Mouse (Mus musculus): ENCODE data around the gene Efcab9. TPM values are rescaled to one million over a fixed set of nuclear protein-coding genes. Genes with fewer than 3 reads are reported as not detected.

Efcab9 gene
- total RNA-seq, 2 experiments from 2014 or later: 1.6 TPM; not detected in 1

Other genes with a start within 250 kb of the Efcab9 start
- 100 to 1,000 TPM; 855 to 863 TPM for gene Hba-a1, start 248.6 kb downstream of the Efcab9 start, total RNA-seq (2021)
- 1 to 10 TPM; 1.4 to 2.2 TPM for gene Hbq1b, start 245.1 kb downstream of the Efcab9 start, total RNA-seq (2021)
- 100 to 1,000 TPM; 768 to 806 TPM for gene Hba-a2, start 235.6 kb downstream of the Efcab9 start, total RNA-seq (2021)
- gene Hbq1a, start 232.0 kb downstream of the Efcab9 start, total RNA-seq (2021): 1 to 10 TPM in 1 of 2 experiments, not detected in 1; 1.1 TPM
- gene Sh3pxd2b, start 184.3 kb downstream of the Efcab9 start, total RNA-seq (2021): 10 to 100 TPM; 20.7 to 23.2 TPM
- gene Ubtd2, start 76.7 kb downstream of the Efcab9 start, total RNA-seq (2021): 10 to 100 TPM; 52.7 to 53.0 TPM
- 1 to 10 TPM; 6.3 to 7.2 TPM for gene Stk10, start 1.2 kb upstream of the Efcab9 start, total RNA-seq (2021)
- gene Fbxw11, start 110.6 kb upstream of the Efcab9 start, total RNA-seq (2021): 100 to 1,000 TPM; 111 to 120 TPM

Data from left cerebral cortex, postnatal 14 days (tissue).